Mouse (Mus musculus) naive thymus-derived CD4-positive, alpha-beta T cell, adult 2 months (primary cell): ENCODE results near the gene 4933405O20Rik.

Experiments
- DNase-seq: peaks from one replicate; pipeline ENCODE4 v3.0.0-alpha.2; 2011; ENCODE audit warnings: low read depth

4933405O20Rik gene

GRCm38 (mm10) chr7:50598890-50599289 lies at the start of gene 4933405O20Rik:
TSS of gene 4933405O20Rik (plus strand) at chr7:50599190.
- DNase-seq, result no peak

- no peak for DNase-seq
Measured at GRCm38 (mm10) chr7:50549572-50549971, 49.4 kb upstream of the 4933405O20Rik start.

DNA sequence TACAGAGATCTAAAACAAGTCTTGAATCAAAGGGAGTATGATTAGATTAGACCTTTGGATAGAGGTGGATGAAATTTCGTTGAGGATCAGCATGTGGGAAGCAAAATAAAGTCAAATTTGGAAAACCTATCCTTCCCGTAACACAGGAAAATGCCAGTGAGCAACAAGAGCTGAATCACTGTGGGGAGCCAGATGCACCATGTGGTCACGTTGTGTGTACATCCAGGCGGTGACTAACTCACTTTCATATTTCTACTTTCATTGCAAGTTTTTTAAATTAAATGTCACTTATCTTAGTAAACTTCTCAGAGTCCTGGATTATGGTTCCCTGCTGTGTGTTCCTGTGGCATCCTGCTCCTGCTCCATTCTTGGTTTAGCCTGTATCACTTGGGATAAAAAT lies 47.6 kb upstream of the 4933405O20Rik start:
- DNase-seq, result no peak

DNA sequence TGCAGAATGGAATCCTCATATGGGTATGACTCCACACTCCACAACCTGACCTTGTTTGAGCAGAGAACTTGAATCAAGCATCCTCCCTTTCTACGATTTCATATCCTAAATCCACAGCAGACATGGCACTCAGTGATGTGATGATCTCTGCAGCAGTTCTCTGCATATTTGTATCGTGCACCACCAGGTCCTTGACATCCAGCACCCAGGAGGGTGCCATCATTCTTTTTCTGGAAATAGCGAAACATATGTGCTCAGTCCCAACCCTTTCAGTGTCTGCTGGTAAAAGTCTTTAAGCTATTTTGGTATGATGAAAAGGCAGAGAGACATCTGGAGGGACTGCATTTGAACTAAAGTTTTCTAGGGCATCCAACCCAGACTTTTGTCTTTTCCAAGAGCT lies 36.3 kb upstream of the 4933405O20Rik start:
- DNase-seq, result no peak

GRCm38 (mm10) chr7:50573841-50574240 lies 25.1 kb upstream of the 4933405O20Rik start:
- no peak for DNase-seq

- DNase-seq, result no peak
Measured at GRCm38 (mm10) chr7:50588642-50589424, 10.2 kb upstream of the 4933405O20Rik start.

DNA sequence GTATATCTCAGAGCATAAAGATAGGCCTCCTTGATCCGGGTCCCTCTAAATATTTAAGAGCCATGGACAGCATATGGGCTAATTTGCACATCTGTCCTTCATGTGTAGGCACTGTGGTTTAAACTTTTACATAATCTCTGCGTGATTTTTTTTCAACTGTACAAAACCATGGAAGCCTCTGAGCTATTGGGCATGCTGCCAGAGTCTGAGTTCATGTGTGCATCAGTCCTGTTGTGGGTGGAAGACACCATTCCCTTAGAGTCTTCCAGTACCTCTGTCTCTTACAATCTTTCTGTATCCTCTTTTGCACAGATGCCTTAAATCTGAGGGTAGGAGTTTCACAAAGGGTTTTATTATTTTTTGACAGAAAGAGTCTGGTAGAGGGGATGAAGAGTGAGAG lies 15.1 kb downstream of the 4933405O20Rik start:
- no peak for DNase-seq

GRCm38 (mm10) chr7:50629186-50629585 lies 30.2 kb downstream of the 4933405O20Rik start:
- DNase-seq, result no peak

DNA sequence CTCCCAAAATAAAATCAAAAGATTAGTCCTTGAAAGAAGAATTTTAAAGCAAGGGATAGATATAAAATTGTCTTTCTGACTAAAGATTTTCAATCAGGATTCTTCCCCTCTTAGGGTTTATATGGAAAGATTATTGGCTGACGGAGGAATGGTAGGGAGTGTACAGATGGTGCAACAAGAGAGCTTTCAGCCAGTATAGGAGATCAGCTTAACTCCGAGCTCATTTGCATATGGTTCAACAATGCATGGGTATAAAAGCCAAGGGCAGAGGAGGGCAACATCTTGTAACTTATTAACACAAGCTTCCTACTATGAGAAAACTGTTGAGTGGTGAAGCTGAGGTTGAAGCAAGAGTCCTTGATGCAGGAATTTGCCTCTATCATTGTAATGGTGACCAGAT lies 34.2 kb downstream of the 4933405O20Rik start:
- no peak for DNase-seq
